Mouse (Mus musculus) lung, postnatal 4 days (tissue): ENCODE results near the gene Adam12.
A peak's percentile ranks its signal among the peaks of the same experiment; 100 is the strongest.

Experiments
- DNase-seq, 2 experiments: peaks; one replicate each; pipeline ENCODE4 v3.0.0; 2021

The Adam12 gene

DNA sequence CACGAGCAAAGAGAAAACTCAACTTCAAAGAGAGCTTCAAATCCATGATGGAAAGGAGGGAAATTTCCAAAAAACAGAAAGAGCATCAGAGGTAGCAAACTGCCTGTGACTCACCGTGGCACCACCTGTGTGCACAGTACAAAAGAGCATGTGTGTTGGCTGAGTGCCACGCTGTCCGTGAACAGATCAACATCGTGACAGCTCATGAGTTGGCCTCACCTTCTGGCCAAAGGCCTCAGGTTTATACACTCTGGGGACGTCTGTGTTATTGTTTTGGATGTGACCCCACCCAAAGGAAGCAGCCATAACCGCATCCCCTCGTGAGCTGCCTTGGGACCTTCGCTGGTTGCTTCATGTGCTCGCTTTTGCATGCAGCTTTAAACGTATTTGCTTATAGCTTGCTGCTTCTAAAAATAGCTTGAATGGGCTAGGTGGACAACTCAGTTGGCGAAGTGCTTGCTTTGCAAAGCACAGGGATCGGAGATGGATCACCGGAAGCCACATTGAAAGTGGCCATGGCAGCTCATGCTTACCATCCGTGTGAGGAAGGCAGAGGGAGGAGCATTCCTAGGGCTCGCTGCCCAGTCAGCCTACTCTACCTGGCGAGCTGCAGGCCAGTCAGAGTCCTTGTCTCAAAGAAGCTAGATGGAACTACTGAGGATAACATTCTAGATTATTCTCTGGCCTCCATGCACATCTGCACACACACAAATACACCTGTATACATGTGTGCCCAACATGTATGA is 151.8 kb downstream of the Adam12 start:
- DNase-seq, result peak; percentile 12 to 37

- no peak for DNase-seq
Measured at GRCm38 (mm10) chr7:134077684-134078083, 154.3 kb downstream of the Adam12 start.

- no peak for DNase-seq
Measured at GRCm38 (mm10) chr7:134073011-134073410, 158.9 kb downstream of the Adam12 start.

- DNase-seq, result peak in 1 of 2 experiments; percentile 33
Measured at GRCm38 (mm10) chr7:134071153-134071885, 160.6 kb downstream of the Adam12 start.

DNA sequence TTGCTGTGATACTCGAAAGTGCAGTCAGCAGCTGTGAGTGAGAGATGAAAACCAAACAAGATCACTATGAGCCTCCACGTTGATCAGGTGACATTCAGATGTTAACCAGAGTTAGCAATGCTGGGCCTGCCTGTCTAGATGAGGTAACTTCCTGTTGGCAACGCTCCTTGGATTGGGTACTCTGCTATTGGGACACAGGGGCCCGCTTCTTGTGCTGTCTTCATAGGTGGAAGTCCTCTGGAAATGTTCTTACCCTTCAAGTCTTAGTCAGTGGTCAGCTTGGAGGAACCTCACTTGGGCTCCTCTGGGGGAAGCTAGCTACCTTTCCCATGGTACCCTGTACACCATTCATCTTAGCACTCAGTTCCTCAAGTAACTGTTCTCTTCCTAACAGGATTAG is 169.3 kb downstream of the Adam12 start:
- DNase-seq, result peak in 1 of 2 experiments; percentile 7

DNA sequence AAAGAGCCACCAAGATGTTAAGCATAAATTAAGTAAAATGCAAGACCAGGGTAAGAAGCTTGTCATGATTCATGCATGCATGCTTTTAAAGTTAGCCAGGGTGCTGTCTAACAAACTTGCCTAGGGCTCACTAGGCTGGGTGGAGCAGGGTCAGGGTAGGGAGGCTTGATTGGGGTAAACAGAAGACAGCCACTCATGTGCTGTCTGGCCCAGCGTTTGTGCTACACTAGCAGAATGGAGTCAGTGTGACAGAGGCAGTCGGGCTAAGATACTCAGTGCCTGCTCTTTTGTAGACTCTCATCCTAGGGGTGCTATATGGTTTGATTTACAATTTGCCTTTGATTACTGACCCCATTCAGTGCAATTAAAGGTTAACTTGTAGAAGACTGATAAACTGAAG is 179.5 kb downstream of the Adam12 start:
- DNase-seq, result no peak

GRCm38 (mm10) chr7:134050371-134050770 is 181.6 kb downstream of the Adam12 start:
- DNase-seq, result peak in 1 of 2 experiments; percentile 14

DNA sequence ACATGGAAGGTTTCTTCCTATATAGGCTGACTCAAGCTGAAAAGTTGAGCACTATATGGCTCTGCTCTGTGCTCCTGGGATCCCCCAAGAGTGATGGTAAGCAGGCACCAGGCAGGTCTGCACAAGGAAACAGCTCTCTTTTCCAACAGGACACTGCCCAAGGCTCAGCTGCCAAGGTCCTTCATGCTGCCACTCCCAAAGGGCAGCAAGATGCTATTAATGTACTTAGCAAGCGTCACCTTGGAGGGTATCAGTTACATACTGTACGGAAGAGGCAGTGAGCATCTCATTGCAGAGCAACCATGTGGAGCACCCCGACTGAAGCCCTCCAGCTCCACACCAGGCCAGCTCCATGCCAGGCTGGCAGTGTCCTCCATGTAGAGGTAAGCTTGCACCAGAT is 185.6 kb downstream of the Adam12 start:
- no peak for DNase-seq

GRCm38 (mm10) chr7:134043576-134043975 is 188.4 kb downstream of the Adam12 start:
- no peak for DNase-seq

DNA sequence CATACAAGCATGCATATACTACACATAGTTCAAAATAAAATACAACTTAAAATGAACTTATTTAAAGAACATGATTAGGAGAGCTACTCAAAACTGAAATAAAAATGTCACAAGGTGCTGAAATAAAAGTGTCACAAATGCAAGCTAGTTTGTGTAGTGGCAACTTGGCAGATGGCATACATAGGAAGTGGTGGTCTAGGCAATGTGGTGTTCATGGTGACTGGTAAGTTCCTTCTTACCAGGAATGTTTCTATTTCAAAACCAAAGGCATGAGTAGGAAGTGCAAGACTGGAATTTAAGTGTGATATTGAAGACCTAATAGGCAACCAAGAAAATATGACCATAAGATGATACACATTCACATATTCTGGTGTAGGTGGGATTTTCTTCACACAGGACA is 189.3 kb downstream of the Adam12 start:
- no peak for DNase-seq

GRCm38 (mm10) chr7:134033939-134034338 is 198.0 kb downstream of the Adam12 start:
- no peak for DNase-seq

DNA sequence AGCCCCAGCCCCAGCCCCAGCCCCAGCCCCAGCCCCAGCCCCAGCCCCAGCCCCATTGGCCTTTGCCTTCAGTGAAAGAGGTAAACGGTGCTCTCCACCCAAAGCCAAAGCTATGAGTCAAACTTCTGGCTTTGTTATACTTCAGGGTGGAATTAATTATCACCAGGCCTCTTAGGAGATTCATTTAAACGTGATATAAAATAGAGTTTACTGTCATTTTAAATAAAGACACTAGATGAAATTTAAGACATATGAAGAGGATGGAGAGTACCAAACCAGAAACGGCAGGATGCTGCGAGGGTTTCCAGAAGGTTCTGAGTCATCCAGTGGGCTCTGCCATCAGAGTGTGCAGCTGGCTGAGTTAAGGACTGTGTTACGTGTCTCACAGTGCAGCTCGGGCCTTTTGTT is 199.0 kb downstream of the Adam12 start:
- DNase-seq, result no peak

DNA sequence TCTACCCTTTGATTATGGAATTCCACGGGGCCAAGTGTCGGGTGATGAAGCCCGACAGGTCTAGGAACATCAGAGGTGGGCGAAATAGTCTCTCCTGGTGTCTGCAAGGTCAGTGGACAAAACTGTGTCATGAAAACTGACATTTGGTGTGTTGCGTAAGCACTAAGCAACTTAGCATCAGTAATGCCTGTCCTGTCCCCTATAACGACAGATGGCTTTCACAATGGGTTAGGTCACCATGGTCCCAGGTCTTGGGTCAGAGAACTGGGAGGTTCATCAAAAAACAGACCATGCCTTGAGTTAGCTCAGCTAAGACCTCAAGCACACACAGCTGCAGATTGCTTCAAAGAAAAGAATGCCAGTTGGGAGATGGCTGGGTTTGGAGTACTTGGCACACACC is 200.2 kb downstream of the Adam12 start:
- no peak for DNase-seq

DNA sequence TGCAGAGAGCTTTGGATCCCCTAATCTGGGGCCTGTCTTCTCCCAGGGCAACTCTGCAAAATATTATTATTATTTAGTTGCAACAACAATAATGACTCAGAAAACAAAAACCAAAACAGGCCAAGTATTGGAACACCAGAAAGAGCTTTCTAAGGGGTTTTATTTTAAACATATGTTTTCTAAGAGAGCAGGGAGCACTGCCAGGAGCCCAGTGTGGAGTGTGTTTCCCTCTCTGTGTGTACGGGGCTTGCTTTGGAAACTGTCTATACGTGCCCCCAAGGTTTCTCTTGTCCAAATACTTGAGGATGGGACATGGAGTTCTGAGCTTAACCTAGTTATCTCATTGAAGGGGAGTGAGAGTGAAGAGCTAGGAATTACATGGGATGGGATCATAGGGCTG is 200.7 kb downstream of the Adam12 start:
- DNase-seq, result no peak

GRCm38 (mm10) chr7:134028281-134028830 is 203.6 kb downstream of the Adam12 start:
- DNase-seq, result no peak

DNA sequence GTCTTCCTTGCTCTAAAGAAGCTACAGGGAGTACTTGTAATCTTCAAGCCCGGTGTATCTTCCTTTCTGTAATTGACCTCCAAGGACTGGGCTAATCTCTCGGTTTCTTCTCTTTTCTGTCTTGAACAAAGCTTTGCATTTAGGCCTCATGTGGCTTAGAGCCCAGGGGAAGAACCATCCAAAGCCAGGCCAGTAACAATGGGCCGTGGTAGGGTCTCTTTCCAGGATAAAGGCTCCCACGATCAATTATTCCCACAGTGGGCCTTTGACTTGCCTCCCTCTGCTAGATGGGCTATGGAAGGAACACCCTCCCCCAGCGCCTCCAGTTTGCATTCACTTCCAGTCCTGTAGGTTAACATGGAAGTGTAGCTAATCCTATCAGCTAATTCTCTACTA is 204.9 kb downstream of the Adam12 start:
- no peak for DNase-seq

DNA sequence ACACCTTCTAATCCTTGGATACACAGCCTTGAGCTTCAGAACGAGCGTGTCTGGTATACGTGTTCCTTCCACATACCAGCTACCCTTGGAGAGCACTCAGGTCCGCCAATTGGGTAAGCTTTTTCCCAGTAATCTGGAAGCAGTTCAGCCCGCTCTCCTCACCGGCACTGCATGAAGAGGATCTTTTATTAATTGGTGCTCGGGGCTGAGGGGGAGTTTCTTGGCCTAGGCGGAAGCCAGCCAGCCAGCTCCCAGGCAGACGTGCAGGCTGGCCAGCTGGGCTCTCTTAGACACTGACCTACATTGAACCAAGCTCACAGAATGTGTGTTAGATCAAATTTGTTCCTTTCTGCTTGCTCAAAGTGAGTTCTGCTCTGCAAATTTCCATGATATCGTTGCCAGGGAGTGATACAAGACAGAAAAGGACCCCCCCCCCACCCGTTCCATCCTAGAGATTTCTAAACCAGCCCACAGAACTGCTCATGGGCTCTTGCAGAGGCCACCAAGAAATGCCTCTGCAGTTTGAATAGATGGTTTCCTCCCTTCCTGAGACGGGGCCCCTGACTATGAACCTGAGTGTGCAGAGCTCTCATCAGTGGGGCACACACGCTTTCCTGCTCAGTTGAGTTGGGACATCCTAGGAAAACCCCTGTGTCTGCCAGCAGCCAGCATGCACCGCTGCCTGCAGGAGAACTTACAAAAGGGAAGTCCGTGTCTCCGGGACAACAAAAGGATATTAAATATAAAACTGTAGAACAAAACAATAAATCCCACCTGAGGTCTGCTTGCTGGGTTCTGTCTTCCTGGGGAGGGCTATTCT is 205.5 kb downstream of the Adam12 start:
- DNase-seq, result peak; percentile 68 to 89

DNA sequence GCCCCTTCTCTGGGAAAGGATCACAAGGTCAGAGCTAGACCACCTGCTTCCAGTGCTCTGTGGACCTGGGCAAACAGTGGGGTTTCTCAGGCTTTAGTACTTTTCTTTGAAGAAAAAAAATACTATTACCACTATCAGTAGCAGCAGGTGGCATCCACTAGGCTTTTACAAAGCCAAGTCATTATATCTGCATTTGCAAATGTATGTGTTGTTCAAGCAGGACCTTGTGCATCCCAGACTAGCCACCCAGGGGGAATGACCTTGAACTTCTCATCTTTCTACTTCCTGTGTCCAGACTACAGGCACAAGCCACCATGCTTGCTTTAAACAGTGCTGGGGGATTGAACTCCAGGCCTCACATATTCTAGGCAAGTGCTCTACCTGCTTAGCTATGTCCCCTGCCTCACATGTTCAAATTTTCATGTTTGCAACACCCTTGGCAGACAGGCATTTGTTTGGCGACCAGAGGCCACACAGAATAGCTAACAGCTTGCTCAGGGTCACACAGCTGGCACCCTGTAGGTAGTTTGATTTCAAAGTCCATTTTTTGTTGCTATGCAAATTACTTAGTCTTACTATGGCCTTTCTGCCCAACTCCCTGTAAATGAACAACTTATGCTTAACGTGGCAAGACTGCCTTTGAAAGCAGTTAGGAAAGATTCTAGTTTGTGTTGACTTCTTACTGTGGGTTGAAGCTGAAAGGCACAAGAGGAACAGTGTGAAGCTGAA is 209.6 kb downstream of the Adam12 start:
- DNase-seq, result no peak

- DNase-seq, result no peak
Measured at GRCm38 (mm10) chr7:134015226-134015625, 216.7 kb downstream of the Adam12 start.

- no peak for DNase-seq
Measured at GRCm38 (mm10) chr7:134014733-134015132, 217.2 kb downstream of the Adam12 start.

DNA sequence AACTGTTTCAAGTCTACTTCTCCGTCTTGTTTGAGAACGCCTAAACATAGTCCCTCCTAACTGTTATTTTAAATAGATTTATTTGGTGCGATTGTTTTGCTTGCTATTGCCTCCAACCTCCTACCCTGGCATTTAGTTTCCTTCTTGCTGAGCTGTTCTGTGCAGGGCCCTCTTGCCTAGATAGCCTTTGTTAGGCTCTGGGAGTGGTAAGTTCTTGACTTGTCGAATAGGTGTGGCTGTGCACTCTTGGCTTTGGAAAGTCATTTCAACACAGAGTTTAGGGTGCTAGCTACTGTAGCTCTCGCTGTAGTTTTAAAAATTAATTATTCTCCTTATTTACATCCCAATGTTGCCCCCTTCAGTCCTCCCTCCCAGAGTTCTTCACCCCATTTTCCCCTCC is 222.8 kb downstream of the Adam12 start:
- DNase-seq, result no peak

DNA sequence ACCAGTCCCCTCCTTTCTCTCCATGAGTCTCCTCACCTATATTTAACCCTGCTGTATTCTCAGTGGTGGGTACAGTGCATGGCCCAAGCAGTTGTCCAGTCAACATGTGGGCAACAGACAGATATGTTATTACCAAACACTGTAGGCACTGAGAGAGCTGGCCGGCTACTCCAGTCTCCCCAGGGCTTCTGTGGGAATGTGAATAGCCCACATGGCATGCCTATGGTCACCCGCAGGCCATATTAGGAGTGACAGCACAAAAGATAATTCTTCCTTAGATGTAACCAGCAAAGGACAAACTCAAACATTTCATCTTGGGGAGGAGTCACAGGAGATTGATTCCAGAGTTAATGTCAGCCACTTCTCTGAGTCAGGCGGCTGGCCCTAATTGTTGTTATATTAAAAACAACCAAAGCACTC is 224.0 kb downstream of the Adam12 start:
- no peak for DNase-seq
